Mouse (Mus musculus) liver, embryonic 14.5 days (tissue): ENCODE data around the gene Pbx2.

Experiments
- CTCF ChIP-seq: IDR thresholded peaks from 2 replicates; pipeline ENCODE4 v1.5.1; 2016; ENCODE audit warnings: antibody characterized with exemption, low read depth, control low read depth
- EP300 ChIP-seq: IDR thresholded peaks from 2 replicates; pipeline ENCODE4 v1.6.1; 2016; ENCODE audit warnings: antibody characterized with exemption, low read depth

GRCm38 (mm10) chr17:34618999-34619398, 27.9 kb downstream of the Pbx2 start:
- TF ChIP-seq CTCF (peak; percentile 96), EP300 (no peak; the same call in 1 of the 2 replicates)
